Mouse (Mus musculus): ENCODE data around the gene Rsad2.

GRCm38 (mm10) chr12:26413961-26414411, 42.3 kb downstream of the Rsad2 start:
- TF ChIP-seq POLR2A (IDR thresholded peaks at IDR 0.05; ENCODE audit: low read depth, low read length) (no peak), NELFE (IDR thresholded peaks at IDR 0.05; ENCODE audit: low read depth, low read length) (no peak)
